Mouse (Mus musculus): ENCODE measurements at regions not wholly inside any gene's neighbourhood (a gene's known extent, or its start where the extent isn't known, plus 50 kb on each side); places are given as distances from the start of the nearest gene placed in this dataset.

GRCm38 (mm10) chrX:99624515-99625179 lies 153.6 kb upstream of the Pja1 start:
- Histone ChIP-seq H3K79me2 (replicated peaks; ENCODE audit: control insufficient read depth, insufficient read depth, low read length) (no peaks in the 10 kb centered on the region), H3K27ac (no peak overlapping the region), H3K27me3 (ENCODE audit: control insufficient read depth, insufficient read depth, low read length) (no peaks in the 10 kb centered on the region), H3K4me3 (no peak overlapping the region), H3K9ac (ENCODE audit: low read depth, low read length) (no peak overlapping the region), H3K36me3 (ENCODE audit: control insufficient read depth, insufficient read depth, low read length) (no peaks in the 10 kb centered on the region), H3K4me1 (ENCODE audit: control insufficient read depth, insufficient read depth, low read length) (no peaks in the 10 kb centered on the region)
- 65% methylated on average over 5 of the region's 5 CpGs for WGBS
- TF ChIP-seq EP300 (IDR thresholded peaks at IDR 0.05; ENCODE audit: insufficient read depth, low read depth, low read length) (no peak), CTCF (IDR thresholded peaks at IDR 0.05) (no peak), POLR2A (IDR thresholded peaks at IDR 0.05; ENCODE audit: insufficient read depth, low read depth, low read length) (no peak)
- no peak for DNase-seq
- intact Hi-C loops (cut with DNase I): no loop called here

- H3K27ac ChIP-seq: no peak overlapping the region
- DNase-seq: no peak
- WGBS: 65% methylated on average over 9 of the region's 9 CpGs
- no peak for TF ChIP-seq CTCF (IDR thresholded peaks at IDR 0.05)
- no peak for TF ChIP-seq POLR2A (IDR thresholded peaks at IDR 0.05; ENCODE audit: insufficient read depth, low read depth, low read length)
- no peak for TF ChIP-seq EP300 (IDR thresholded peaks at IDR 0.05; ENCODE audit: insufficient read depth, low read depth, low read length)
- H3K27me3 ChIP-seq (ENCODE audit: control insufficient read depth, insufficient read depth, low read length): no peaks in the 10 kb centered on the region
- no peak overlapping the region for H3K9ac ChIP-seq (ENCODE audit: low read depth, low read length)
- no peaks in the 10 kb centered on the region for H3K79me2 ChIP-seq (replicated peaks; ENCODE audit: control insufficient read depth, insufficient read depth, low read length)
- H3K36me3 ChIP-seq (ENCODE audit: control insufficient read depth, insufficient read depth, low read length): no peaks in the 10 kb centered on the region
- H3K4me1 ChIP-seq (ENCODE audit: control insufficient read depth, insufficient read depth, low read length): no peaks in the 10 kb centered on the region
- intact Hi-C loops (cut with DNase I): no loop called here
- H3K4me3 ChIP-seq: no peak overlapping the region
Observed at GRCm38 (mm10) chrX:99612130-99612759, 141.2 kb upstream of the Pja1 start.

- no peak overlapping the region for H3K9ac ChIP-seq (ENCODE audit: low read depth, low read length)
- intact Hi-C loops (cut with DNase I): no loop called here
- DNase-seq: no peak
- no peaks in the 10 kb centered on the region for H3K79me2 ChIP-seq (replicated peaks; ENCODE audit: control insufficient read depth, insufficient read depth, low read length)
- H3K4me3 ChIP-seq: no peak overlapping the region
- no peak overlapping the region for H3K27ac ChIP-seq
- TF ChIP-seq CTCF (IDR thresholded peaks at IDR 0.05) (no peak), EP300 (IDR thresholded peaks at IDR 0.05; ENCODE audit: insufficient read depth, low read depth, low read length) (no peak), POLR2A (IDR thresholded peaks at IDR 0.05; ENCODE audit: insufficient read depth, low read depth, low read length) (no peak)
- WGBS: 74% methylated on average over 5 of the region's 5 CpGs
- no peaks in the 10 kb centered on the region for H3K27me3 ChIP-seq (ENCODE audit: control insufficient read depth, insufficient read depth, low read length)
- no peaks in the 10 kb centered on the region for H3K4me1 ChIP-seq (ENCODE audit: control insufficient read depth, insufficient read depth, low read length)
- no peaks in the 10 kb centered on the region for H3K36me3 ChIP-seq (ENCODE audit: control insufficient read depth, insufficient read depth, low read length)
Observed at GRCm38 (mm10) chrX:99610096-99610495, 139.0 kb upstream of the Pja1 start.

- intact Hi-C loops (cut with DNase I): no loop called here
Observed at GRCm38 (mm10) chrX:99609591-99609990, 138.5 kb upstream of the Pja1 start.

GRCm38 (mm10) chrX:99608284-99608692 lies 137.2 kb upstream of the Pja1 start:
- H3K4me3 ChIP-seq: no peak overlapping the region
- H3K9ac ChIP-seq (ENCODE audit: low read depth, low read length): no peak overlapping the region
- TF ChIP-seq CTCF (IDR thresholded peaks at IDR 0.05) (no peak), POLR2A (IDR thresholded peaks at IDR 0.05; ENCODE audit: insufficient read depth, low read depth, low read length) (no peak), EP300 (IDR thresholded peaks at IDR 0.05; ENCODE audit: insufficient read depth, low read depth, low read length) (no peak)
- intact Hi-C loops (cut with DNase I): no loop called here
- DNase-seq: no peak
- H3K27me3 ChIP-seq (ENCODE audit: control insufficient read depth, insufficient read depth, low read length): no peaks in the 10 kb centered on the region
- H3K27ac ChIP-seq: no peak overlapping the region
- no peaks in the 10 kb centered on the region for H3K79me2 ChIP-seq (replicated peaks; ENCODE audit: control insufficient read depth, insufficient read depth, low read length)
- no peaks in the 10 kb centered on the region for H3K36me3 ChIP-seq (ENCODE audit: control insufficient read depth, insufficient read depth, low read length)
- WGBS: 71% methylated on average over 2 of the region's 2 CpGs
- no peaks in the 10 kb centered on the region for H3K4me1 ChIP-seq (ENCODE audit: control insufficient read depth, insufficient read depth, low read length)

More at GRCm38 (mm10) chrX:99609591-99609990, 138.5 kb upstream of the Pja1 start:
- Histone ChIP-seq H3K4me1 (ENCODE audit: control insufficient read depth, insufficient read depth, low read length) (no peaks in the 10 kb centered on the region), H3K4me3 (no peak overlapping the region), H3K9ac (ENCODE audit: low read depth, low read length) (no peak overlapping the region), H3K36me3 (ENCODE audit: control insufficient read depth, insufficient read depth, low read length) (no peaks in the 10 kb centered on the region), H3K79me2 (replicated peaks; ENCODE audit: control insufficient read depth, insufficient read depth, low read length) (no peaks in the 10 kb centered on the region), H3K27ac (no peak overlapping the region), H3K27me3 (ENCODE audit: control insufficient read depth, insufficient read depth, low read length) (no peaks in the 10 kb centered on the region)
- WGBS: 66% methylated on average over 2 of the region's 2 CpGs
- no peak for TF ChIP-seq EP300 (IDR thresholded peaks at IDR 0.05; ENCODE audit: insufficient read depth, low read depth, low read length)
- TF ChIP-seq POLR2A (IDR thresholded peaks at IDR 0.05; ENCODE audit: insufficient read depth, low read depth, low read length): no peak
- TF ChIP-seq CTCF (IDR thresholded peaks at IDR 0.05): no peak
- no peak for DNase-seq

Measured in heart, adult 2 months (tissue).